Mouse (Mus musculus) urinary bladder, postnatal 10 days (tissue): ENCODE data around the gene Glt8d2.
A peak's percentile ranks its signal among the peaks of the same experiment; 100 is the strongest.

Experiments
- DNase-seq: peaks from one replicate; pipeline ENCODE4 v3.0.0; 2022; ENCODE audit warnings: low spot score

The Glt8d2 gene

GRCm38 (mm10) chr10:82690494-82690893, at the start of gene Glt8d2:
TSS of gene Glt8d2 (minus strand) at chr10:82690650.
- no peak for DNase-seq

GRCm38 (mm10) chr10:82699296-82699941, 9.0 kb upstream of the Glt8d2 start:
- DNase-seq: no peak

GRCm38 (mm10) chr10:82698712-82699261, 8.3 kb upstream of the Glt8d2 start:
- DNase-seq: peak; percentile 62

- no peak for DNase-seq
These were observed 7.0 kb upstream of the Glt8d2 start for GRCm38 (mm10) chr10:82697305-82697898.

- no peak for DNase-seq
These were observed 6.1 kb upstream of the Glt8d2 start for GRCm38 (mm10) chr10:82696453-82697079.

GRCm38 (mm10) chr10:82695956-82696355, 5.5 kb upstream of the Glt8d2 start, which contains the start of gene Hcfc2:
TSS of gene Hcfc2 (plus strand) at chr10:82696160.
- DNase-seq: no peak

- DNase-seq: no peak
These were observed 704 bp downstream of the Glt8d2 start for GRCm38 (mm10) chr10:82689681-82690211.

GRCm38 (mm10) chr10:82685440-82685839, 5.0 kb downstream of the Glt8d2 start:
- no peak for DNase-seq

- DNase-seq: no peak
These were observed 8.8 kb downstream of the Glt8d2 start for GRCm38 (mm10) chr10:82681639-82682038.

GRCm38 (mm10) chr10:82680769-82681168, 9.7 kb downstream of the Glt8d2 start:
- no peak for DNase-seq

GRCm38 (mm10) chr10:82676949-82677348, 13.5 kb downstream of the Glt8d2 start:
- DNase-seq: no peak

GRCm38 (mm10) chr10:82670205-82670604, 20.2 kb downstream of the Glt8d2 start:
- DNase-seq: no peak

GRCm38 (mm10) chr10:82666436-82667234, 23.8 kb downstream of the Glt8d2 start:
- DNase-seq: peak; percentile 43

- no peak for DNase-seq
These were observed 24.5 kb downstream of the Glt8d2 start for GRCm38 (mm10) chr10:82665951-82666350.

- DNase-seq: no peak
These were observed 27.2 kb downstream of the Glt8d2 start for GRCm38 (mm10) chr10:82663289-82663688.

- no peak for DNase-seq
These were observed 28.0 kb downstream of the Glt8d2 start for GRCm38 (mm10) chr10:82662267-82662990.

GRCm38 (mm10) chr10:82661820-82662219, 28.6 kb downstream of the Glt8d2 start:
- no peak for DNase-seq

GRCm38 (mm10) chr10:82654581-82654980, 35.9 kb downstream of the Glt8d2 start:
- no peak for DNase-seq

GRCm38 (mm10) chr10:82652625-82653024, 37.8 kb downstream of the Glt8d2 start:
- no peak for DNase-seq

- no peak for DNase-seq
These were observed 39.2 kb downstream of the Glt8d2 start for GRCm38 (mm10) chr10:82651221-82651620.

- no peak for DNase-seq
These were observed 43.1 kb downstream of the Glt8d2 start for GRCm38 (mm10) chr10:82647205-82647811.
